ENCODE assay signal across 15 mouse cellular contexts in the genomic region with DNA sequence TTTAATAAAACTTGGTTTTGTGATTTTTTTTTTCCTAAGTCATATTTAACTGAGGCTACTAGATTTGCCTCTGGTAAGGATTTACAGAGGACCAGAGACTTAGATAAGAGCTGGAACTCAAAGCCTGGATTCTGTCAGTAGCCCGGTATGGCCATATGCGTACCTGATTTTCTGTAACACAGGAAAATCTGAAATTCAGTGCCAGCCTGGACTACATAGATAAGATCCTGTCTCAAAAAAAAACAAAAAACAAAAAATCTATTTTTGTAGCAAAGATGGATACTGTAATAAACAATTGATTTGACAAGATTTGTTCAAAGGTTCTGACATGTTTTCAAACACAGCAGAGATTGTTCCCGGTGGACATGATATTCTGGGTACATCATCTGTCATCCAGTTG. TPM values are rescaled to one million over a fixed set of nuclear protein-coding genes. Genes with fewer than 3 reads are reported as not detected.
DNase-seq lines count a peak whose midpoint lies in the region; ATAC-seq and TF ChIP-seq lines count a peak whose summit lies in the region.
"Had no signal": no experiment of that assay in that cellular context is flagged by ENCODE, and none has a peak within 500 bp of the region (broad histone marks: within the 10 kb centered on the region; RNA-seq: fewer than 3 reads in every experiment).

No protein-coding gene starts in this region.

- H3K27me3 ChIP-seq in embryonic facial prominence, embryonic 13.5 days, result no peaks in the 10 kb centered on the region
- no peaks in the 10 kb centered on the region for H3K27me3 ChIP-seq in embryonic facial prominence, embryonic 10.5 days (replicated peaks; ENCODE audit: low read depth, poor library complexity, severe bottlenecking)
- no peaks in the 10 kb centered on the region for H3K27me3 ChIP-seq in kidney, postnatal 0 days (ENCODE audit: insufficient read depth, low read length)
- no peaks in the 10 kb centered on the region for H3K27me3 ChIP-seq in hindbrain, embryonic 16.5 days (replicated peaks; ENCODE audit: control insufficient read depth, insufficient read depth, low read length)
- no peaks in the 10 kb centered on the region for H3K27me3 ChIP-seq in midbrain, embryonic 16.5 days (ENCODE audit: control insufficient read depth, insufficient read depth, low read depth, low read length)
- H3K27me3 ChIP-seq: embryonic facial prominence, embryonic 12.5 days had no signal

- H3K4me3 ChIP-seq in embryonic facial prominence, embryonic 13.5 days, result no peak overlapping the region
- no peak overlapping the region for H3K4me3 ChIP-seq in embryonic facial prominence, embryonic 10.5 days
- no peak overlapping the region for H3K4me3 ChIP-seq in kidney, postnatal 0 days (replicated peaks; ENCODE audit: low read depth, low read length)
- peak overlapping the region; percentile 9; the same call in 1 of the 2 replicates for H3K4me3 ChIP-seq in hindbrain, embryonic 16.5 days (ENCODE audit: low read length)
- no peak overlapping the region for H3K4me3 ChIP-seq in midbrain, embryonic 16.5 days (ENCODE audit: low read depth, low read length)

- TF ChIP-seq CTCF in kidney, postnatal 0 days (IDR thresholded peaks at IDR 0.05; ENCODE audit: low read depth), result no peak

- H3K9ac ChIP-seq in embryonic facial prominence, embryonic 13.5 days, result no peak overlapping the region
- no peak overlapping the region for H3K9ac ChIP-seq in kidney, postnatal 0 days (ENCODE audit: low read depth, low read length)
- no peak overlapping the region for H3K9ac ChIP-seq in hindbrain, embryonic 16.5 days (ENCODE audit: low read depth, low read length)
- H3K9ac ChIP-seq in midbrain, embryonic 16.5 days (ENCODE audit: low read depth, low read length), result no peak overlapping the region
- H3K9ac ChIP-seq: embryonic facial prominence, embryonic 12.5 days had no signal

- H3K4me1 ChIP-seq in embryonic facial prominence, embryonic 13.5 days, result peaks cover 28% of the 10 kb centered on the region
- H3K4me1 ChIP-seq in embryonic facial prominence, embryonic 10.5 days, result peaks cover 23% of the 10 kb centered on the region
- H3K4me1 ChIP-seq in kidney, postnatal 0 days (replicated peaks; ENCODE audit: insufficient read depth, low read length), result 0 out of 2 replicates have a peak, but pooled peaks cover 4% of the 10 kb centered on the region
- peaks cover 25% of the 10 kb centered on the region for H3K4me1 ChIP-seq in hindbrain, embryonic 16.5 days (ENCODE audit: control insufficient read depth, insufficient read depth, low read depth, low read length)
- peaks cover 33% of the 10 kb centered on the region for H3K4me1 ChIP-seq in midbrain, embryonic 16.5 days (ENCODE audit: control insufficient read depth, insufficient read depth, low read length)

- H3K9me3 ChIP-seq in embryonic facial prominence, embryonic 13.5 days, result no peaks in the 10 kb centered on the region
- no peaks in the 10 kb centered on the region for H3K9me3 ChIP-seq in embryonic facial prominence, embryonic 10.5 days
- no peaks in the 10 kb centered on the region for H3K9me3 ChIP-seq in kidney, postnatal 0 days (replicated peaks; ENCODE audit: low read length)
- H3K9me3 ChIP-seq in hindbrain, embryonic 16.5 days (ENCODE audit: control insufficient read depth, low read length), result no peaks in the 10 kb centered on the region
- no peaks in the 10 kb centered on the region for H3K9me3 ChIP-seq in midbrain, embryonic 16.5 days (replicated peaks; ENCODE audit: control insufficient read depth, low read length, poor library complexity, severe bottlenecking)
- H3K9me3 ChIP-seq: embryonic facial prominence, embryonic 12.5 days had no signal

- no peak overlapping the region for H3K27ac ChIP-seq in embryonic facial prominence, embryonic 13.5 days
- no peak overlapping the region for H3K27ac ChIP-seq in embryonic facial prominence, embryonic 10.5 days (replicated peaks)
- no peak overlapping the region for H3K27ac ChIP-seq in kidney, postnatal 0 days
- no peak overlapping the region for H3K27ac ChIP-seq in hindbrain, embryonic 16.5 days (ENCODE audit: low read depth, low read length)
- no peak overlapping the region for H3K27ac ChIP-seq in midbrain, embryonic 16.5 days (ENCODE audit: low read length)
- H3K27ac ChIP-seq: embryonic facial prominence, embryonic 12.5 days had no signal

- peaks cover 4% of the 10 kb centered on the region; the same call in 1 of the 2 replicates for H3K36me3 ChIP-seq in embryonic facial prominence, embryonic 13.5 days
- peaks cover 29% of the 10 kb centered on the region for H3K36me3 ChIP-seq in embryonic facial prominence, embryonic 10.5 days (replicated peaks)
- H3K36me3 ChIP-seq in kidney, postnatal 0 days (ENCODE audit: insufficient read depth, low read length), result no peaks in the 10 kb centered on the region
- H3K36me3 ChIP-seq in hindbrain, embryonic 16.5 days (ENCODE audit: control insufficient read depth, insufficient read depth, low read length), result no peaks in the 10 kb centered on the region
- no peaks in the 10 kb centered on the region for H3K36me3 ChIP-seq in midbrain, embryonic 16.5 days (ENCODE audit: control insufficient read depth, insufficient read depth, low read length)
- H3K36me3 ChIP-seq: embryonic facial prominence, embryonic 12.5 days had no signal

- 82% methylated on average over 3 of the region's 3 CpGs for WGBS in embryonic facial prominence, embryonic 13.5 days
- WGBS in embryonic facial prominence, embryonic 10.5 days, result 96% methylated on average over 3 of the region's 3 CpGs
- WGBS in kidney, postnatal 0 days, result 86% methylated on average over 3 of the region's 3 CpGs
- 86% methylated on average over 3 of the region's 3 CpGs for WGBS in hindbrain, embryonic 16.5 days
- 86% methylated on average over 3 of the region's 3 CpGs for WGBS in midbrain, embryonic 16.5 days

- no peak for ATAC-seq in embryonic facial prominence, embryonic 13.5 days (ENCODE audit: insufficient number of reproducible peaks, insufficient read depth, low FRiP score, low TSS enrichment, low read depth)
- no peak for ATAC-seq in kidney, postnatal 0 days (replicated peaks; ENCODE audit: low FRiP score, low read depth)
- no peak for ATAC-seq in hindbrain, embryonic 16.5 days
- ATAC-seq in midbrain, embryonic 16.5 days, result no peak

- H3K4me2 ChIP-seq in embryonic facial prominence, embryonic 13.5 days, result peak overlapping the region; percentile 68
- peak overlapping the region; percentile 72; the same call in 1 of the 2 replicates for H3K4me2 ChIP-seq in kidney, postnatal 0 days (ENCODE audit: low read length)
- peak overlapping the region; percentile 82 for H3K4me2 ChIP-seq in hindbrain, embryonic 16.5 days (ENCODE audit: low read length)
- H3K4me2 ChIP-seq in midbrain, embryonic 16.5 days (ENCODE audit: low read length), result peak overlapping the region; percentile 92; the same call in 1 of the 2 replicates

- no peak for DNase-seq in embryonic facial prominence, embryonic 10.5 days (ENCODE audit: low spot score)
- DNase-seq in kidney, postnatal 0 days (ENCODE audit: low spot score), result no peak
- DNase-seq in kidney, adult 18-20 months, result no peak
- no peak for DNase-seq in right cerebral cortex, postnatal 25 days
- DNase-seq in testis, postnatal 14 days (ENCODE audit: low spot score), result no peak
- DNase-seq: adrenal gland, adult 2 months; cerebellum, adult 11 months; kidney, postnatal 25 days; right cerebral cortex, postnatal 14 days; thymus, adult 2 months had no signal

RNA-seq across cellular contexts. Expression of gene Glud1, which starts 3.1 kb away (rescaled TPM):
- polyA plus RNA-seq in embryonic facial prominence, embryonic 13.5 days (2015; fragmentation: Nextera tagmentation; extraction: Ambion mirVana), result 85.6 and 85.8 TPM in 2 replicates
- 70.0 and 76.1 TPM in 2 replicates for polyA plus RNA-seq in embryonic facial prominence, embryonic 10.5 days (2016; fragmentation: Nextera tagmentation; extraction: Ambion mirVana)
- 160 and 161 TPM in 2 replicates for polyA plus RNA-seq in kidney, postnatal 0 days (2015; fragmentation: Nextera tagmentation; extraction: Ambion mirVana)
- polyA plus RNA-seq in hindbrain, embryonic 16.5 days (2015; fragmentation: Nextera tagmentation; extraction: Ambion mirVana), result 112 and 115 TPM in 2 replicates
- 89.8 and 92.8 TPM in 2 replicates for polyA plus RNA-seq in midbrain, embryonic 16.5 days (2015; fragmentation: Nextera tagmentation; extraction: Ambion mirVana)

RNA-seq across cellular contexts. Expression of gene Shld2, which starts 3.3 kb away (rescaled TPM):
- 15.8 and 19.4 TPM in 2 replicates for polyA plus RNA-seq in embryonic facial prominence, embryonic 13.5 days (2015; fragmentation: Nextera tagmentation; extraction: Ambion mirVana)
- 7.5 and 8.3 TPM in 2 replicates for polyA plus RNA-seq in embryonic facial prominence, embryonic 10.5 days (2016; fragmentation: Nextera tagmentation; extraction: Ambion mirVana)
- 11.5 and 11.8 TPM in 2 replicates for polyA plus RNA-seq in kidney, postnatal 0 days (2015; fragmentation: Nextera tagmentation; extraction: Ambion mirVana)
- 5.4 and 5.8 TPM in 2 replicates for polyA plus RNA-seq in hindbrain, embryonic 16.5 days (2015; fragmentation: Nextera tagmentation; extraction: Ambion mirVana)
- polyA plus RNA-seq in midbrain, embryonic 16.5 days (2015; fragmentation: Nextera tagmentation; extraction: Ambion mirVana), result 4.8 and 6.4 TPM in 2 replicates

RNA-seq across cellular contexts. Expression of gene Fam25c, which starts 41.6 kb away (rescaled TPM):
- 4.7 and 6.9 TPM in 2 replicates for polyA plus RNA-seq in embryonic facial prominence, embryonic 13.5 days (2015; fragmentation: Nextera tagmentation; extraction: Ambion mirVana)
- polyA plus RNA-seq in embryonic facial prominence, embryonic 10.5 days (2016; fragmentation: Nextera tagmentation; extraction: Ambion mirVana), result not detected in 2 replicates
- polyA plus RNA-seq in kidney, postnatal 0 days (2015; fragmentation: Nextera tagmentation; extraction: Ambion mirVana), result 8.1 and 15.2 TPM in 2 replicates
- not detected in 2 replicates for polyA plus RNA-seq in hindbrain, embryonic 16.5 days (2015; fragmentation: Nextera tagmentation; extraction: Ambion mirVana)
- polyA plus RNA-seq in midbrain, embryonic 16.5 days (2015; fragmentation: Nextera tagmentation; extraction: Ambion mirVana), result not detected in 2 replicates
- polyA plus RNA-seq: adrenal gland, adult 2 months; embryonic facial prominence, embryonic 12.5 days; heart, embryonic 16.5 days had no signal
